Mouse (Mus musculus) layer of hippocampus, postnatal 36 days (tissue): ENCODE data around the gene Sar1a. TPM values are rescaled to one million over a fixed set of nuclear protein-coding genes. Genes with fewer than 3 reads are reported as not detected.

ENCODE experiments used
- DNase-seq, 2 experiments: peaks; one replicate each; pipeline ENCODE4 v3.0.0; 2022
- total RNA-seq, 2 experiments: library from RNA; stranded (reverse); gene quantifications; 2 replicates each; pipeline ENCODE4 v1.2.3; 2021

Gene Sar1a
- total RNA-seq, 2 experiments from 2014 or later: 120 to 122 TPM

DNA sequence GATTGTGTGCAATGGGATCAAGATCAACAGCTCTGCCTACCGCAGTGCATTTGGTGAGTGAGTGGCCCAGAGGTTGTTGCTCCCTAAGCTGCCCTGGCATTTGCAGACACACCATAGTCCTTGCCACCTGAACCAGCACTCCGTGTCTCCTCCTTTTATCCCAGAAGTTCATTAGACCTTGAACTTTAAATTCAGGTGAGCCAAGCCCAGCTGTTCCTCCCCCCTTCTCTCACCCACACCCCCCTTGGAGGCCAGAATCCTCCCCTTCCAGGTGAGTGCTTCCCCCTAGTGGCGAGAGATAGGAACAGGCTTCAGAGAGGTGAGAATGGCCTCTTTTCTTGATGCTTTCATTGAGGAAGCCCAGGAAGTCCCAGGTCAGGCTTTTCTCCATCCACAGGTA is 54.3 kb downstream of the Sar1a start:
- DNase-seq: no peak

DNA sequence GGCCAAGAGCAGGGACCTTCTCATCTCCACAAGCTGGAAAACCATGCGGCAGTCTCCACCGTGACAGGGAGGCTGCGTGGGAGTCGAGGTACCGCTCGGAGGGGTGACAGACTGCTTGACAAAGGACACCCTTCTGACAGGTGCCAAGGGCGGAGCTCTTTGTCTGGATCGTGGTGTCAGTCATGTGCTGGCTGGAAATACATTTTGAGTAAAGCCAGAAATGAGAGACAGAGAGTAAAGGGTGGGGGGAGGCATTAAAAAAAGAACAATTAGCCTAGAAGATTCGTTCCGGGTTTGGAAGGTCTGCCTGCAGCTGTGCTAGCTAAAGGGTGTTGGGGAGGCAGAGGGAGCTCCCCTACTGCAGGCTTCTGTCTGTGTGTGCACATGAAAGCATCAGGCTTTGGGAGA is 56.6 kb downstream of the Sar1a start:
- peak in 1 of 2 experiments; percentile 22 for DNase-seq

DNA sequence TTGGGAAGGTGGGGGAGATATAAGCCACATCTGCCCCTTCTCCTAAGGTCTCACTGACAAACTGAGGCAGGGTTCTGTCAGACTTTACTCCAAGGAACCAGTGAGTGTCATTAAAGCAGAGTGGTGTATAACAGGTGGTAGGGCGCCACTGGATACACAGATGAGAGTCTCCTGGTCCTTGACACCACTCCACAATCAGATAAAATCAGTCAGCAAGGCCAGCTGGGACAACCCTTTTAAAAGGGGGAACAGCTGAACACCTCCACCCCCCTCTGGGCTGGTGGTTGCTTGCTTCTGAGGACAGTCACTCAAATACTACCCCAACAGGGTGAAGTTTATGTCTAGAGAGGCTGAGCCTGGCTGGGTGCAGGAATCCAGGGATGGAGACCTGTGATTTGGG is 57.4 kb downstream of the Sar1a start:
- DNase-seq: no peak

DNA sequence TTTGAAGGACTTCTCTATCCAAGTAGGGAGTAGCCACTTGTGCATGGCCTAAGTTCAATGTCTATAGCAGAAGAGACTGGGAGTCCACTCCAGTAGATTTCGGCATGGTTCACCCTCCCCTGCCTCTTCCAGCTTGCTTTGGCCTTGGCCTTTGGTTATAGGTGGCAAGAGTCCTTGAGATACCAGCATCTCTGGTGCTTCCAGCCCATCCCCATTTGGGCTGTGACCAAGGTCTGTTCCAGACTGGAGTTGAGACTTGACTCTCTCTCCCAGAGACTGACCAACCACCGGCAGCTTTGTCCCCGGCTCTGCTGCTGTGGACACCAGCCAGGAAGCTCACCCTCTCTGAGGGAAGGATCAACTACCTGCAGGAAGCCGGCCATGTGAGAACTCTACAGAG is 58.0 kb downstream of the Sar1a start:
- no peak for DNase-seq

DNA sequence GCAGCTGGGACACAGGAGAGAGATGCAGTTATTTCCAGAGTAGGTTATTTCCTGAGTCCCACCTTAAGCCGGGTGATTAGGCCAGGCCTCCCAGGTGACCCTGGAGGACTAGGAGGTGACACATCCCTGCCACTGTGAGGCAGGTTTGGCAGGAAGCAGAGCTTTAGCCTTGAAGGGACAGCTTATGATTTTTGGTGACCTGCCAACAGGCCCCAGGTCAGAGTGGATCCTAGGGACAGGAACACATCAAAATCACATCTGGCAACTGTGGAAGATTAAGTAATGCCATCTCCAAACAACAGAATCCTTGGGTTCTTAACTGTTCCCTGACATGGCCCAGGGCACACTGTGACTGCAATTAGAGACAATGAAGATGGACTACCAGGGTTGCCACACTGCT is 61.2 kb downstream of the Sar1a start:
- DNase-seq: no peak

DNA sequence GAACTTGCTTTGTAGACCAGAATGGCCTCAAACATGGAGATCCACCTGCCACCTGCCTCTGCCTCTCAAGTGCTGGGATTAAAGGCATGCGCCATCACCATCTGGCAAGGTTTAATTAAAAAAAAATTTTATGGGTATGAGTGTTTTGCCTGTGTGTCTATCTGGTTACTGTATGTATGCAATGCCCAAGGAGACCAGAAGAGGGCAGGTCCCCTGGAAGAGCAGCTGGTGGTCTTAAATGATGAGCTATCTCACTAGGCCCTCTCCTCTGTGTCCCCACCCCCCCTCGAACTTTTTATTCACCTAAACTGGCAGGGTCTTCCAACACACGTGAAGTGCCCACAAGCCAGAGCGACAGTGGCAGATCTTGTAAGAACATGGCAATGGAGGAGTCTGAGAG is 61.8 kb downstream of the Sar1a start:
- no peak for DNase-seq

DNA sequence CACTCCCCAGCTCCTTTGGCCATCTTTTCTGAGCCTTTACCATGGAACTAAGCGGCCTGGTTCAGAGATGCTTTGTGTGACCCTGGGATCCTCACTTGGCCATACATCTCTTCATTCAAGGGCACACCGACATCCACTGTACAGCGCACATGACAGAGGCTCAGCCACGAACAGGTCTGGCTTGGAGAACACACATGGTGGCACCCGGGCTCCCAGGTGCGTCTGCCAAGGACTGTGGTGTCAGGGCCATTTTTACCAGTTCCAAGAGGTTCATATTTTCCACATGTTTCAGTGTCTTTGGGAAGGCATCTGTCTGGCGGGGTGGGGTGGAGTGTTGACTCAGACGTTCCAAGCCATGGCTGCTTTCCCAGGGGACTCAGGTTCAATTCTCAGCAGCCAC is 62.2 kb downstream of the Sar1a start:
- DNase-seq: no peak

Other genes starting within 250 kb of the Sar1a start
- 10 to 100 TPM; 56.1 to 56.8 TPM for gene Eif4ebp2, start 227.6 kb upstream of the Sar1a start, total RNA-seq
- 10 to 100 TPM; 21.2 to 24.1 TPM for gene Lrrc20, start 204.5 kb upstream of the Sar1a start, total RNA-seq
- 1 to 10 TPM; 4.3 to 4.4 TPM for gene Npffr1, start 84.8 kb upstream of the Sar1a start, total RNA-seq
- 10 to 100 TPM; 95.8 to 96.2 TPM for gene Ppa1, start 31.7 kb upstream of the Sar1a start, total RNA-seq
- 10 to 100 TPM; 23.5 to 28.5 TPM for gene Tysnd1, start 15.2 kb downstream of the Sar1a start, total RNA-seq
- 1 to 10 TPM; 7.2 to 9.3 TPM for gene Aifm2, start 35.0 kb downstream of the Sar1a start, total RNA-seq
- gene H2afy2, start 103.8 kb downstream of the Sar1a start, total RNA-seq: 10 to 100 TPM; 13.7 to 14.5 TPM